19 mouse cellular contexts compared by ENCODE assay signal in the genomic region with DNA sequence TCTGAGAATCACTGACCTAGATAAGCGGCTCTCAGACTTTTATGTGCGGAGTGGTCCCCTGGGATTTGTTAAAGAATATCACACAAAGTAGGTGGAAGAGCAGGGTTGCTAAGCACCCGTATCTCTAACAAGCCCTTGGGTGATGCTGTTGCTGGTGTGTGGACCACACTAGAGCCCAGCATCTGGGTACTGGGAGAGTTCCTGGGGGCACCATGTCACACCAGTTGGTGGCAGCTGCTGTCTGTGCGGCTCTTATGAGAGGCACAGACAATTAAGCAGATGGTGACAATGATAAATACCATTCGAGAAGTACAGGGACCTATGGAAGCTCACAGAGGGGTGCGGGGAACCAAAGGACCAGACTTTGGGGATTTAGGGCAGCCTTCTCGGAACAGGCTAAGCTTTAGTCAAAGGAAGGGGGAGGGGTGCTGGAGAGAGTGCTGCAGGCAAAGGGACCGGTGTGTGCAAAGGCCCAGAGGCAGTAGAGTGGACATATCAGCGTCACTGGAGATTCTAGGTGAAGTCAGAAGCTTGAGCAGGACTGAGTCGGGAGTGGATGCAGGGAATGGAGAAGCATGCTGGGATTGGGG.
A peak's percentile ranks its signal among the peaks of the same experiment; 100 is the strongest.
DNase-seq lines count a peak whose midpoint lies in the region; ATAC-seq lines count a peak whose summit lies in the region.
"Had no signal": no experiment of that assay in that cellular context is flagged by ENCODE, and none has a peak within 500 bp of the region (broad histone marks: within the 10 kb centered on the region; RNA-seq: fewer than 3 reads in every experiment).

No protein-coding gene starts in this region.

- 74% methylated on average over 10 of the region's 10 CpGs for WGBS in forebrain, embryonic 11.5 days
- WGBS in forebrain, embryonic 15.5 days = 62% methylated on average over 10 of the region's 10 CpGs
- WGBS in embryonic facial prominence, embryonic 14.5 days = 71% methylated on average over 10 of the region's 10 CpGs
- WGBS in hindbrain, embryonic 13.5 days = 37% methylated on average over 10 of the region's 10 CpGs
- WGBS in midbrain, embryonic 14.5 days = 42% methylated on average over 10 of the region's 10 CpGs

- peak; percentile 36; the same call in 1 of the 2 replicates for ATAC-seq in forebrain, embryonic 11.5 days (replicated peaks; ENCODE audit: low FRiP score)
- ATAC-seq in forebrain, embryonic 15.5 days (replicated peaks) = no peak; the same call in 1 of the 2 replicates
- peak; percentile 84 for ATAC-seq in embryonic facial prominence, embryonic 14.5 days (ENCODE audit: low read depth)
- ATAC-seq in hindbrain, embryonic 13.5 days (ENCODE audit: low FRiP score) = peak; percentile 80; the same call in 1 of the 2 replicates
- peak; percentile 62 for ATAC-seq in midbrain, embryonic 14.5 days (ENCODE audit: low FRiP score, low TSS enrichment)
- ATAC-seq: activated CD4-positive, CD25-positive, alpha-beta regulatory T cell, adult 4 months had no signal

- no peak overlapping the region for H3K27ac ChIP-seq in forebrain, embryonic 11.5 days (ENCODE audit: low read depth, low read length)
- no peak overlapping the region for H3K27ac ChIP-seq in forebrain, embryonic 15.5 days (replicated peaks)
- H3K27ac ChIP-seq in embryonic facial prominence, embryonic 14.5 days (replicated peaks; ENCODE audit: low read depth, low read length) = no peak overlapping the region
- no peak overlapping the region for H3K27ac ChIP-seq in hindbrain, embryonic 13.5 days
- H3K27ac ChIP-seq in midbrain, embryonic 14.5 days (replicated peaks; ENCODE audit: low read depth, low read length) = no peak overlapping the region
- H3K27ac ChIP-seq: heart, embryonic 15.5 days; limb, embryonic 13.5 days; liver, embryonic 15.5 days had no signal

- H3K4me2 ChIP-seq in forebrain, embryonic 11.5 days (ENCODE audit: low read depth, low read length, severe bottlenecking) = no peak overlapping the region
- no peak overlapping the region for H3K4me2 ChIP-seq in forebrain, embryonic 15.5 days (replicated peaks)
- H3K4me2 ChIP-seq in embryonic facial prominence, embryonic 14.5 days (ENCODE audit: low read depth, low read length) = no peak overlapping the region
- H3K4me2 ChIP-seq in hindbrain, embryonic 13.5 days = no peak overlapping the region
- no peak overlapping the region for H3K4me2 ChIP-seq in midbrain, embryonic 14.5 days (ENCODE audit: low read length)
- H3K4me2 ChIP-seq: heart, embryonic 15.5 days; liver, embryonic 15.5 days had no signal

- no peaks in the 10 kb centered on the region for H3K9me3 ChIP-seq in forebrain, embryonic 11.5 days (ENCODE audit: control insufficient read depth, low read length)
- no peaks in the 10 kb centered on the region for H3K9me3 ChIP-seq in forebrain, embryonic 15.5 days
- no peaks in the 10 kb centered on the region for H3K9me3 ChIP-seq in embryonic facial prominence, embryonic 14.5 days (ENCODE audit: control insufficient read depth, low read length)
- no peaks in the 10 kb centered on the region for H3K9me3 ChIP-seq in hindbrain, embryonic 13.5 days
- H3K9me3 ChIP-seq in midbrain, embryonic 14.5 days (ENCODE audit: control insufficient read depth, low read length) = no peaks in the 10 kb centered on the region
- H3K9me3 ChIP-seq: heart, embryonic 15.5 days; limb, embryonic 13.5 days; liver, embryonic 15.5 days had no signal

- H3K27me3 ChIP-seq in forebrain, embryonic 11.5 days (ENCODE audit: control insufficient read depth, insufficient read depth, low read length) = no peaks in the 10 kb centered on the region
- H3K27me3 ChIP-seq in forebrain, embryonic 15.5 days = no peaks in the 10 kb centered on the region
- H3K27me3 ChIP-seq in embryonic facial prominence, embryonic 14.5 days (replicated peaks; ENCODE audit: control insufficient read depth, insufficient read depth, low read length) = no peaks in the 10 kb centered on the region; the same call in 1 of the 2 replicates
- peaks cover 9% of the 10 kb centered on the region; the same call in 1 of the 2 replicates for H3K27me3 ChIP-seq in hindbrain, embryonic 13.5 days
- no peaks in the 10 kb centered on the region for H3K27me3 ChIP-seq in midbrain, embryonic 14.5 days (ENCODE audit: control insufficient read depth, insufficient read depth, low read length)

- no peak overlapping the region for H3K9ac ChIP-seq in forebrain, embryonic 11.5 days (ENCODE audit: low read length)
- H3K9ac ChIP-seq in forebrain, embryonic 15.5 days (replicated peaks) = no peak overlapping the region
- no peak overlapping the region for H3K9ac ChIP-seq in embryonic facial prominence, embryonic 14.5 days (ENCODE audit: low read depth, low read length)
- no peak overlapping the region for H3K9ac ChIP-seq in hindbrain, embryonic 13.5 days
- H3K9ac ChIP-seq in midbrain, embryonic 14.5 days (replicated peaks; ENCODE audit: low read length) = no peak overlapping the region
- H3K9ac ChIP-seq: heart, embryonic 15.5 days; limb, embryonic 13.5 days; liver, embryonic 15.5 days had no signal

- H3K4me1 ChIP-seq in forebrain, embryonic 11.5 days (replicated peaks; ENCODE audit: control insufficient read depth, insufficient read depth, low read length) = no peaks in the 10 kb centered on the region
- peaks cover 14% of the 10 kb centered on the region for H3K4me1 ChIP-seq in forebrain, embryonic 15.5 days
- peaks cover 8% of the 10 kb centered on the region for H3K4me1 ChIP-seq in embryonic facial prominence, embryonic 14.5 days (ENCODE audit: control insufficient read depth, insufficient read depth, low read length)
- H3K4me1 ChIP-seq in hindbrain, embryonic 13.5 days (replicated peaks) = peaks cover 5% of the 10 kb centered on the region; the same call in 1 of the 2 replicates
- peaks cover 7% of the 10 kb centered on the region; the same call in 1 of the 2 replicates for H3K4me1 ChIP-seq in midbrain, embryonic 14.5 days (ENCODE audit: control insufficient read depth, insufficient read depth, low read length)
- H3K4me1 ChIP-seq: heart, embryonic 15.5 days; liver, embryonic 15.5 days had no signal

- H3K36me3 ChIP-seq in forebrain, embryonic 11.5 days (ENCODE audit: control insufficient read depth, insufficient read depth, low read length) = no peaks in the 10 kb centered on the region
- no peaks in the 10 kb centered on the region for H3K36me3 ChIP-seq in forebrain, embryonic 15.5 days
- H3K36me3 ChIP-seq in embryonic facial prominence, embryonic 14.5 days (ENCODE audit: control insufficient read depth, insufficient read depth, low read length) = no peaks in the 10 kb centered on the region
- no peaks in the 10 kb centered on the region for H3K36me3 ChIP-seq in hindbrain, embryonic 13.5 days
- no peaks in the 10 kb centered on the region for H3K36me3 ChIP-seq in midbrain, embryonic 14.5 days (ENCODE audit: control insufficient read depth, insufficient read depth, low read length)
- H3K36me3 ChIP-seq: heart, embryonic 15.5 days; limb, embryonic 13.5 days; liver, embryonic 15.5 days had no signal

- intact Hi-C loops in heart, postnatal 14 days (cut with DNase I) = no loop called here

- DNase-seq in forebrain, embryonic 11.5 days (ENCODE audit: low spot score) = no peak
- DNase-seq in embryonic facial prominence, embryonic 14.5 days (ENCODE audit: low spot score) = peak; percentile 66
- DNase-seq in midbrain, embryonic 14.5 days = peak; percentile 49
- no peak for DNase-seq in heart, postnatal 14 days
- no peak for DNase-seq in layer of hippocampus, adult 11-12 months (ENCODE audit: low spot score)
- no peak for DNase-seq in lung, postnatal 14 days
- DNase-seq: cerebellum, adult 11 months; cerebellum, postnatal 36 days; heart, adult 11 months; kidney, adult 9 months; kidney, postnatal 4 days; lung, postnatal 36 days; thymus, adult 18-20 months had no signal

- no peak overlapping the region for H3K4me3 ChIP-seq in forebrain, embryonic 11.5 days (ENCODE audit: low read depth, low read length)
- no peak overlapping the region for H3K4me3 ChIP-seq in forebrain, embryonic 15.5 days
- H3K4me3 ChIP-seq in embryonic facial prominence, embryonic 14.5 days (ENCODE audit: low read depth, low read length) = no peak overlapping the region
- H3K4me3 ChIP-seq in hindbrain, embryonic 13.5 days = no peak overlapping the region
- no peak overlapping the region for H3K4me3 ChIP-seq in midbrain, embryonic 14.5 days (replicated peaks; ENCODE audit: low read depth, low read length)
- H3K4me3 ChIP-seq: heart, embryonic 15.5 days; limb, embryonic 13.5 days; liver, embryonic 15.5 days had no signal

Comparison
In these comparisons a context has a peak if more than half of its experiments do, and no peak if none do; other contexts are left out.
1. DNase-seq: peak in embryonic facial prominence, embryonic 14.5 days (single experiment) and midbrain, embryonic 14.5 days (single experiment); none in forebrain, embryonic 11.5 days (single experiment), heart, postnatal 14 days (0 of 2), layer of hippocampus, adult 11-12 months (single experiment) and lung, postnatal 14 days (single experiment).